In genomic region chr9:57148144-57148878, GRCm38 (mm10) we compare ENCODE assay signal across 8 mouse cellular contexts. TPM values are rescaled to one million over a fixed set of nuclear protein-coding genes. Genes with fewer than 3 reads are reported as not detected.
DNase-seq lines count a peak whose midpoint lies in the region; ATAC-seq lines count a peak whose summit lies in the region.

Neil1 (minus strand) TSS chr9:57148305.

- H3K27ac ChIP-seq in hindbrain, embryonic 13.5 days = peak within 1 kb of the TSS; percentile 92

- ATAC-seq in hindbrain, embryonic 13.5 days (ENCODE audit: low FRiP score) = peak; percentile 94

- H3K4me2 ChIP-seq in hindbrain, embryonic 13.5 days = peak within 1 kb of the TSS; percentile 66

- H3K27me3 ChIP-seq in hindbrain, embryonic 13.5 days = no peaks in the 10 kb centered on the region

- DNase-seq in T-cell, adult 2 months (ENCODE audit: low spot score) = peak; percentile 91
- peak; percentile 86 to 89 for DNase-seq in cerebellum, postnatal 25 days
- DNase-seq in frontal cortex, postnatal 14 days (ENCODE audit: low spot score in 2 of 2) = peak; percentile 83 to 90
- peak; percentile 81 to 93 for DNase-seq in layer of hippocampus, postnatal 14 days (ENCODE audit: low spot score in 2 of 2)
- DNase-seq in lung, postnatal 10 days = peak; percentile 93
- DNase-seq in ovary, postnatal 14 days (ENCODE audit: low spot score) = peak; percentile 62
- DNase-seq in thymus, postnatal 10 days (ENCODE audit: low spot score in 2 of 2) = peak; percentile 73 to 74

- H3K4me3 ChIP-seq in hindbrain, embryonic 13.5 days = peak within 1 kb of the TSS; percentile 52

- H3K36me3 ChIP-seq in hindbrain, embryonic 13.5 days = peaks cover 15% of the 10 kb centered on the region

- WGBS in hindbrain, embryonic 13.5 days = under 1% methylated on average over 27 of the region's 27 CpGs

- peaks cover 26% of the 10 kb centered on the region for H3K4me1 ChIP-seq in hindbrain, embryonic 13.5 days (replicated peaks)

- H3K9me3 ChIP-seq in hindbrain, embryonic 13.5 days = no peaks in the 10 kb centered on the region

- peak within 1 kb of the TSS; percentile 78 for H3K9ac ChIP-seq in hindbrain, embryonic 13.5 days

RNA-seq across cellular contexts. Expression of gene Neil1, which starts in this region (rescaled TPM):
- polyA plus RNA-seq in hindbrain, embryonic 13.5 days (2015; fragmentation: Nextera tagmentation; extraction: Ambion mirVana) = 9.1 and 11.0 TPM in 2 replicates
- total RNA-seq in layer of hippocampus, postnatal 14 days (2021) = 10 to 100 TPM in 1 of 2 experiments, 1 to 10 TPM in 1; 8.7 to 10.3 TPM

Comparison
In these comparisons a context has a peak if more than half of its experiments do, and no peak if none do; other contexts are left out.
1. Peak in every context shown above with its lines: DNase-seq, ATAC-seq, H3K4me3 ChIP-seq and H3K27ac ChIP-seq.